Mouse (Mus musculus) 3134 (cell line): ENCODE results near the gene Slx1b.

ENCODE experiments used
- DNase-seq: peaks from one replicate; pipeline ENCODE4 v3.0.0-alpha.2; 2011; ENCODE audit warnings: low spot score; ENCODE audit not compliant: insufficient read length; ENCODE audit errors: extremely low read depth

Slx1b gene

DNA sequence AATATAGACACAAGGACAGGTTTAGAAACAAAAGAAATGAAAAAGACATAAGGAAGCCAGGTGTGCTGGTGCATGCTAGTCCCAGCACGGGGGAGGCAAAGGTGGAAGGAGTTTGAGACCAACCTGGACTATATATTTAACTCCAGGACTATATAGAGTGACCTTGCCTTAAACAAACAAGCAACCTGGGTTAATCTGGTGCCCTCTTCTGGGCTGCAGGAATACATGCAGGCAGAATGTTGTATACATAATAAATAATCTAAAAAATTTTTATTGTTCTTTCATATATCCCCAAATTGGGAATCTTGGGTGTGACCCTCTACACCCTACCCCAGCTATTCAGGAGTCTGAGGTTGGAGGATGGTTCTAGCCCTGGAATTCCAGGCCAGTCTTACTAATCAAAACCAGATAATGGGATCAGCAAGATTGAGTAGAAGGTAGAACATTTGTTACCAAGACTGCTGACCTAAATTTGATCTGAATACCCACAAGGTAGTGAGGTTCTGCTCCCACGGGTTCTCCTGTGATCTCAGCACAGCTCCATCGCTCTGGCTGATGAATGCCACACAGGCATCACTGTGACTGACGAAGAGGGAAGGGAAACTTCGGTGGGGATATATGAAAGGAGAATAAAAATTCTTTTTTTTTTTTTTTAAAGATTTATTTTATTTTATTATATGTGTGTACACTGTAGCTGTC, 52.9 kb downstream of the Slx1b start:
- DNase-seq, result no peak
